Mouse (Mus musculus) left cerebral cortex, postnatal 36 days (tissue): ENCODE results near the gene Bcl7b. TPM values are rescaled to one million over a fixed set of nuclear protein-coding genes. Genes with fewer than 3 reads are reported as not detected.
A peak's percentile ranks its signal among the peaks of the same experiment; 100 is the strongest.
"Not testable (repeated sequence)": the region's sequence is repeated elsewhere in the genome, so short reads cannot be mapped to it uniquely, and the experiment has no call there.

ENCODE experiments used
- DNase-seq, 2 experiments: peaks; one replicate each; pipeline ENCODE4 v3.0.0; 2021 to 2022; ENCODE audit warnings: low spot score in 2 of 2, mixed read lengths in 1 of 2
- intact Hi-C: fragments of 180-260 bp; cut with DNase I; formaldehyde crosslinking; loops from one replicate; pipeline ENCODE4 v1.15.1; 2025
- microRNA-seq: library from miRNA; unstranded; fragments of <30 nt; microRNA quantifications from one replicate; pipeline ENCODE4 v1.2.0, GENCODE M21; 2022
- total RNA-seq, 2 experiments: library from RNA; stranded (reverse); gene quantifications; 2 replicates each; pipeline ENCODE4 v1.2.3; 2021

Gene Bcl7b
- total RNA-seq, 2 experiments from 2014 or later, result 54.7 to 58.3 TPM

- intact Hi-C loops, result loop anchor here (5.0 kb wide), 2 partner anchors 112 to 182 kb away; partner anchors contain the start of genes Abhd11 and Vps37d
- DNase-seq, result no peak
These were observed 21.4 kb downstream of the Bcl7b start for GRCm38 (mm10) chr5:135189281-135190022.

GRCm38 (mm10) chr5:135191620-135192019 is 23.5 kb downstream of the Bcl7b start:
- peak; percentile 48 to 59 for DNase-seq
- intact Hi-C loops, result loop anchor here (1.0 to 5.0 kb wide), 2 partner anchors 73 to 114 kb away; partner anchors contain the start of gene Vps37d

GRCm38 (mm10) chr5:135192431-135192830 is 24.3 kb downstream of the Bcl7b start:
- intact Hi-C loops, result loop anchor here (5.0 kb wide), 1 partner anchor 115 kb away; the partner anchor contains the start of gene Vps37d
- no peak for DNase-seq

GRCm38 (mm10) chr5:135196367-135196766 is 28.3 kb downstream of the Bcl7b start:
- intact Hi-C loops, result no loop called here
- DNase-seq, result no peak

DNA sequence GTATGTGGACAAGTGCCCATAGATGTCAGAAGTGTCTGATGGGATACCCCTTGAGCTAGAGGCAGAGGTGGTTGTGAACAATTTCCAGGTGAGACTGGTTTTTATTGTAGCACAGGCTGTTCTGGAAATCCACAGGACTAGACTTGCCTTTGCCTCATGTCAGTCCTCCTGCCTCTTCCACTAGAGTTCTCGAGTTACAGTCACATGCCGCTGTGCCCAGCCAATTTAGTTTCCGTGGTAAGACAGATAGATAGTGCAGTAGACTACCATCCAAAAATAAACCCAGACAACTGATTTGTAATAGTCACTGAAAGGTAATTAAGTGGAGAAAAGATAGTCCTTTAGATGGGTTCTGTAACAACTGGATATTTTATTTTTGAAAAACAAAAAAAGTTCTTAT is 34.7 kb downstream of the Bcl7b start:
- intact Hi-C loops, result no loop called here
- no peak for DNase-seq

- DNase-seq, result no peak
- intact Hi-C loops, result no loop called here
These were observed 40.1 kb downstream of the Bcl7b start for GRCm38 (mm10) chr5:135208197-135208596.

GRCm38 (mm10) chr5:135216871-135217270 is 48.8 kb downstream of the Bcl7b start:
- intact Hi-C loops, result no loop called here
- DNase-seq, result no peak

DNA sequence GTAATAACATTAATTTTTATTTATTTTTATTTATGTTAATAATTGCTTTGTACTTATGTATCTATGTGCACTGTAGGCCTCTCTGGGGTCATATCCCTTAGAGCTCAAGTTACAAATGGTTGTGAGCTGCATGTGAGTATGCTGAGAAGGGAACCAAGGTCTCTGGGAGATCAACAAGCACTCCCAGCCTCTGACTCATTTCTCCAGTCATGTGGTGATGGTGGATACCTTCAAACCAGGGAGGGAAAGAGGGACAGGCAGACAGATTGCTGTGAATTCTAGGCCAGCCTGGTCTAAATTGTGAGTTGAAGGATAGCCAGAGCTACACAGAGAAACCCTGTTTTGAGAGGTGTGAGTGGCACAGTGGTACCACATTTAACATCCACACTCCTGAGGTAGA is 52.9 kb downstream of the Bcl7b start:
- no peak for DNase-seq
- intact Hi-C loops, result no loop called here

- intact Hi-C loops, result no loop called here
- DNase-seq, result no peak
These were observed 54.0 kb downstream of the Bcl7b start for GRCm38 (mm10) chr5:135222066-135222465.

DNA sequence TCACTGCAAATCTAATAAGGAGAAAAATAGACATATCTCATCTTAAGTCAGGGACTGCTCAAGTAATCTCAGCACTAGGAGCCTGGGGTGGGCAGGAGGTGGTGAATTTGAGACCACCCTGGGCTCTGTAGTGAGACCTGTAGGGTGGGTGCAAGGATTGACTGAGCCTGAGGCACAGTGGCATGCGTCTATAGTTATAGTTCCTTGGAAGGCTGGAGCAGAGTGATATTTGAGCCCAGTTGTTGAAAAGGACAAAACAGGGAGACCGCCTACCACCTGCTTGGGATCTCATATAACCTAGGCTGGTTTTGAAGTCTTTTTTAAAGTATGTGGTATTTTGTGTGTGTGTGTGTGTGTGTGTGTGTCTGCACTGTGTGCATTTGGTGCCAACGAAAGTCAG is 56.1 kb downstream of the Bcl7b start:
- intact Hi-C loops, result no loop called here
- DNase-seq, result no peak

GRCm38 (mm10) chr5:135225879-135226278 is 57.8 kb downstream of the Bcl7b start:
- intact Hi-C loops, DNase-seq: not testable (repeated sequence)

DNA sequence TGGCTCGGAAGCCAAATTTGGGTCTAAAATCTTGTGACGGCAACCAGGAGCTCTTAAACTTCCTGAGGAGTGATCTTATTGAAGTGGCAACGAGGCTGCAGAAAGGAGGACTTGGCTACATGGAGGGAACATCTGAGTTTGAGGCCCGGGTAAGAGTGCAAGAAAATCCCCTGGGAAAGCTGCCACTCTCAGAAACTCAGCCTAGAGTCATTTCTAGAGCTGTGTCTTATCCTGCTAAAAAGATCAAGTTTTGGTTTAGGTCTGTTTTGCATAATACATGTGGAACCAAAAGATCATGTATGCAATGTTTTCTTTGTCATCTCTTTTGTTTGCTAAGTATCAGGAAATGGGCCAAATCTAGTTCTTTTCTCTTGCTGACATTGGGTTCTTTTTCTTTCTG is 62.1 kb downstream of the Bcl7b start:
- intact Hi-C loops, result no loop called here
- DNase-seq, result no peak

Small RNA genes lying within 50 kb of the gene (microRNA-seq; reads per million reads assigned to microRNA genes)
- not detected for gene Gm25315

Other genes starting within 250 kb of the Bcl7b start
- 10 to 100 TPM in 1 of 2 experiments, 1 to 10 TPM in 1; 9.6 to 10.9 TPM for gene Mettl27, start 235.9 kb upstream of the Bcl7b start, total RNA-seq
- not detected for gene Cldn4, start 221.3 kb upstream of the Bcl7b start, total RNA-seq
- under 1 TPM; 0.49 to 0.52 TPM for gene Cldn3, start 182.1 kb upstream of the Bcl7b start, total RNA-seq
- 10 to 100 TPM; 31.1 to 39.2 TPM for gene Abhd11, start 159.1 kb upstream of the Bcl7b start, total RNA-seq
- gene Stx1a, start 144.8 kb upstream of the Bcl7b start, total RNA-seq, result 100 to 1,000 TPM; 340 to 404 TPM
- 10 to 100 TPM; 40.9 to 52.1 TPM for gene Dnajc30, start 104.1 kb upstream of the Bcl7b start, total RNA-seq
- 10 to 100 TPM; 41.0 to 50.0 TPM for gene Bud23, start 103.3 kb upstream of the Bcl7b start, total RNA-seq
- gene Vps37d, start 90.0 kb upstream of the Bcl7b start, total RNA-seq, result 10 to 100 TPM; 26.8 to 36.0 TPM
- 1 to 10 TPM; 2.4 to 4.7 TPM for gene Mlxipl, start 78.4 kb upstream of the Bcl7b start, total RNA-seq
- gene Tbl2, start 18.6 kb upstream of the Bcl7b start, total RNA-seq, result 10 to 100 TPM; 28.4 to 30.8 TPM
- gene Baz1b, start 19.0 kb downstream of the Bcl7b start, total RNA-seq, result 10 to 100 TPM; 60.9 to 85.3 TPM
- gene Fzd9, start 82.9 kb downstream of the Bcl7b start, total RNA-seq, result 1 to 10 TPM; 5.1 to 6.7 TPM
- gene Fkbp6, start 181.8 kb downstream of the Bcl7b start, total RNA-seq, result not detected
- not detected for gene Trim50, start 185.0 kb downstream of the Bcl7b start, total RNA-seq
- gene Nsun5, start 201.7 kb downstream of the Bcl7b start, total RNA-seq, result 10 to 100 TPM; 16.9 to 21.0 TPM
- gene Pom121, start 226.3 kb downstream of the Bcl7b start, total RNA-seq, result 10 to 100 TPM; 50.0 to 54.1 TPM